Mouse (Mus musculus) T-helper 2 cell (primary cell): ENCODE measurements around the gene Crabp2.

Experiments used
- in situ Hi-C: fragments of 300-600 bp; cut with MboI, MseI; formaldehyde crosslinking; loops from one replicate; pipeline ENCODE4 v1.15.1; 2025; ENCODE audit warnings: high pct_unique_total_duplicates

Gene Crabp2

DNA sequence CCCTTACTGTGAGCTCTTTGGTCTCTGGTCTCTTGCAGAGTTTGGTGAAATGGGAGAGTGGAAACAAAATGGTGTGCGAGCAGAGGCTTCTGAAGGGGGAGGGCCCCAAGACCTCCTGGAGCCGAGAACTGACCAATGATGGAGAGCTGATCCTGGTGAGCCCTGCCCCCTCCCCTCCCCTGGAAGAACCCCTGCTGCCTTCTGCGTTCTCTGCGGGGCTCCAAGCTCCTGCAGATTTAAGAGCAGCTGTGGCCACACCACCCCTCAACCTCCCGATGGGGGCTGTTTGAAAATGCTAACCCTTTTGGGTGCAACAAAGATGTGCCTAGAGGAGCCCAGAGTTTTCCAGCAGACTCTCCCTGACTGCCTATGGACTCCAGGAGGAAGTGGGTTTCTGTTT lies 4.0 kb downstream of the Crabp2 start:
- in situ Hi-C loops: no loop called here

DNA sequence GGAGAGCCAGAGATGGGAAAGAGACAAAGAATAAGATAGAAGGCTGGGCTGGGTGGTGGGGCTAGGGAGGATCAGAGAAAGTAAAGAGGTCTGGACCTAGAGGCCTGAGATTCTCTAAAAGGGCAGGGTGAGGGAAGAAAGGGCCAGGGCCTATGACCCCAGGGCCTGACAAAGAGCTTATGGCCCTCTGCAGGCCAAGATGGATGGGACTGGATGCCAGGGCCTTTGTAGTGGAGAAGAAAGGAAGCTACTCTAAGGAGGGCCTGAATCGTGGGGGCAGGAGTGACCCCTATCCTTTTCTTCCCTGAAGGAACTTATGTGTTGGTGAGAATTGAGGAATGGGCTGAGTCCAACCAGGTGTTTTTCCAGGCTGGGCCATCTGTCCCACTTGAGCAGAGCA lies 9.6 kb downstream of the Crabp2 start:
- in situ Hi-C loops: no loop called here

DNA sequence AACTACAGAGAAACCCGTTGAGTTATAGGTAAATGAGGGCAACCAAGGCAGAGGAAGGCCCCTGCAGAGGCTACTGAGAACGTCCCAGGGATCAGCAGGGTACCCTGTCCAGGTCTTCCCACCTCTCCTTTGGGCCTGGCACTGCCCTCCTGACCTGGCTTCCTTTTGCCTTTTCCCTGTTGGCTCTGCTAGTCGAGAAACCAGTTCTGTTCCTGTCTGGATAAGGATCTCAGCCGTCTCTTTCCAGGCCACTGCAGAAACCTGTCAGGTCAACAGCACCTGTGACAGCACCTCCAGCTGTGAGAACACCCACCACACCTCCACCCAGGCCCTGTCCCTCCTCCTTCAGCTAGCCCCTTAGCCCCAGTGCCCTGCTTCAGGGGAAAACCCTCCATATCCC lies 10.0 kb downstream of the Crabp2 start:
- in situ Hi-C loops: no loop called here

DNA sequence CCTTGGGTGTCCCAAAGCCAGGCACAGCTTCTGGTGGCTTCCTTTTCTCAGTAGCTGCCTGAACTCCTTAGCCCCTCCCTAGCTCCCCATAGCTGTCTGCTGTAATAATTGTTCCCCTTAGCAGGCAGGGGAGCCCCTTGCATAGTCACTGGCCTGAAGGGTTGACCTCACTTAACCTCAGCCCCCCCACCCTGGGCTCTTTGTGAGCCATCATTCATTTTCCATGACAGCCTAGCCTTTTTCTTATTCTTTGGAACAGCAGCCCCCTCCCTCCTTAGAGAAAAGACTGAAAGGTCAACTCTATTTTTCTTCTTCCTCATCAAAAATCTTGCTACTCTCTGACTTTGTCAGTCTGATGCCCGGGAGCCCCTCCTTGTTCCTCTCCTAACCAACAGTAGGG lies 10.5 kb downstream of the Crabp2 start:
- in situ Hi-C loops: no loop called here

DNA sequence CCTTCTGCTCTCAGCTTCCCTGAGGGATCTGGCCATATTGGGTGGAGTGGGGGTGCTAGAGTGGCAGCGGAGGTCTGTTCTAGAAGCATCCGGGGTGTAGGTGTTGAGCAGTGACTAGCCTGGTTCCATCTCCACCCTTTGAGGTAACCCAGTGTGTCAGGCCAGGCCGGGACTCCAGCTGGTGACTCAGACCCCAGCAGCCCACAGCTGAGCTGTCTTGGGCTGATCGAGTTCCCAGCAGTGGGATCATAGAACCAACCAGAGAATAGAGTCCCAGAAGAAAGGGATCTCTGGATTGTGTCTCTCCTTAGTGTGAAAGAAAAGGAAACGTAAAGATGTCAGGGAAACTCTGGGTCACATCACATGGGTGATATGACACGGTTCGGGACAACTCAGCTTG lies 10.9 kb downstream of the Crabp2 start:
- in situ Hi-C loops: no loop called here

DNA sequence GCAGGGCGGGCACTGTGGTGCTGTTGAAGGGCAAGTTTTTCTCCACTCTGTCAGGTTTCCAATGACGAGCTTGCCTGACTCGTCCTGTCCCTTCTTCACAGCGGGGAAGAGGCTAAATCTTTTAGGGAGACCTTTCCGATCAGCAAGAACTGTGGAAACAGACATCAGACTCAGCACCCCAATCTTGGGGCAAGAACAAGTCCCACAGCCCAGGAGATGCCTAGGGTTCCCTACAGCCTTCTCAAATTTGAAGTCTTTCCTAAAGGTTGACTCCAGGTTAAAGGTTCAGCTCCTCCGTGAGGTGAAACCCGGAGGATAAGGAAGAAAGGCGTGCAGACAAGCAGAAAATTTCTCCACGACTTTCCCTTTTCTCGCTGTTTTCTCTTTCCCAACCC lies 11.7 kb downstream of the Crabp2 start:
- in situ Hi-C loops: no loop called here

DNA sequence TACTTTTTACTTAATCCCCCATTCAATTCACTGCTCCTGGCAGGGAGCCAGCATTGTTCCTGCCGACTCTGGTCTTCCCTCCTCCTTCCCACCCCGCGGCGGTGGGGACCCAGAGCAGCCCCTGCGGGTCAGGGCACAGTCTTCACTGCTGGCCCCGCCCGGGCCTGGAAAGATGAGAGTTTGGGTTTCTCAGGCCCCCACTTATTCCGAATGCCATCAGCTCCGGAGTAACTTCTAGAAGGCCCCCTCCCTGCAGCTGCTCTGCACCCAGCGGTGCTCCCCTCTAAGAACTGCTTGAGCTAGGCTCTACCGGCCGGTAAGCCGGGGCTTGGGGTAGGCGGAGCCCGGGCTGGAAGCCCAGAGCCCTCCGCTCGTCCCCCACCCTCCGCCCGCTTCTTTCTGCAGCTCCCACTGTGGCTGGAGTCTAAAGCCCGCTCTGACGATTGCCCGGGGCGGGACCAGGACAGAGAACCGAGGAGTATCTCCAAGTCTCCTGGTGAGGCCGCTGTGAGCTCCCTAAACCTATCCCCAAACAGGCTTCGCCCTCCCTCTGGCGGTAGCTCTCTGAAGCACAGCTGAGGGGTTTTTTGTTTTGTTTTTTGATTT lies 12.2 kb downstream of the Crabp2 start:
- in situ Hi-C loops: no loop called here

DNA sequence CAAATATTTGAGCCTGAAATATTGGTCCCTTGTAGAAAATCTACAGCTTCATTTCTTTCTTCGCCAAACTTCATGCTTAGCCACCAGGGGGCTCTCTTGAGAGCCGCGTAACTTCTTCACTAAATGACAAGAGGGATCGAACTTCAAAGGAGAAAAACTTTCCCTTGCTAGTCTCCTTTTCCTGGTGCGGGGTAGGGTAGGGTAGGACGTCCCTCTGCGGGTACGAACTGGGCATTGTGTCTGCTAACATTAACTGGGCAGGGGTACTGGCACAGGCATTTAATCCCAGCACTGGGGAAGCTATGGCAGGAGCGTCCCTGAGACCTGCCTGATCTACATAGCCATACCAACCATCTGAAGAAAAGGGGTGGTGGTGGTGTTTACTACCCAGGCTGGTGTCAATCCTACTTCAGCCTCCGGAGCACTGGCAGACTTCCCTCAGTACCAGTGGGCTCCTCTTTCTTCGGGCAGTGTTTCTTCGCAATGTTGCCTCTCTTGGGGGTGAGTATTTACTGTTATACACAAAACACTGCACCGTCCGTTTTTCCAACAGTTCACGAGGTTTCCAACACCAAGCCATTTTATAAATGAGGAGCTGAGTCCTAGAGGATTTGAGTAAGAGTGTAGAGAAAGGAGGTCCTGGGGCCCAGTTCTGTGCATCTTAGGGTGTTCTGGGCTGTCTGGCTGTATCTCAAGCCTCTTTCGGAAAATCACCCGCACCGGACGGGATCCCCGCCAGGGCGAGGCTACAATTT lies 21.9 kb downstream of the Crabp2 start:
- in situ Hi-C loops: no loop called here

DNA sequence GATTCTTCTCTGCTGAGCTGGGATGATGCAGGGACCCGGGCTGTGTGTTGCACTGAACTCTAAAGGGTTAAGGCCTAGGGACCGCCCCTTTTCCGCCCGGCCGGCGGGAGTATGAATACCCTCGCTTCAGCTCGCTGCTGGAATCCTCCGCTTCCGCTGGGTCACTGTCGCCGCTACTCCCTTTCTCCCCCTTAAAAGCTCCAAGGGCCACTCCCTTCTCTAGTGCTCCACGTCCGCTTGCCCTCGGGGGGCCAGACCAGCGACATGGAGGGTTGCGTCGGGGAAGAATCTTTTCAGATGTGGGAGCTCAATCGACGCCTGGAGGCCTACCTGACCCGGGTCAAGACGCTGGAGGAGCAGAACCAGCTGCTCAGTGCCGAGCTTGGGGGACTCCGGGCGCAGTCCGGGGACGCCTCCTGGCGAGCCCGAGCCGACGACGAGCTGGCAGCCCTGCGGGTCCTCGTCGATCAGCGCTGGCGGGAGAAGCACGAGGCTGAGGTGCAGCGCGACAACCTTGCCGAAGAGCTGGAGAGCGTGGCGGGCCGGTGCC lies 22.5 kb downstream of the Crabp2 start, which contains the start of gene Nes:
Gene Nes, plus strand, starts transcription at position 140 of the 550 bp plus-strand sequence.
- in situ Hi-C loops: no loop called here

DNA sequence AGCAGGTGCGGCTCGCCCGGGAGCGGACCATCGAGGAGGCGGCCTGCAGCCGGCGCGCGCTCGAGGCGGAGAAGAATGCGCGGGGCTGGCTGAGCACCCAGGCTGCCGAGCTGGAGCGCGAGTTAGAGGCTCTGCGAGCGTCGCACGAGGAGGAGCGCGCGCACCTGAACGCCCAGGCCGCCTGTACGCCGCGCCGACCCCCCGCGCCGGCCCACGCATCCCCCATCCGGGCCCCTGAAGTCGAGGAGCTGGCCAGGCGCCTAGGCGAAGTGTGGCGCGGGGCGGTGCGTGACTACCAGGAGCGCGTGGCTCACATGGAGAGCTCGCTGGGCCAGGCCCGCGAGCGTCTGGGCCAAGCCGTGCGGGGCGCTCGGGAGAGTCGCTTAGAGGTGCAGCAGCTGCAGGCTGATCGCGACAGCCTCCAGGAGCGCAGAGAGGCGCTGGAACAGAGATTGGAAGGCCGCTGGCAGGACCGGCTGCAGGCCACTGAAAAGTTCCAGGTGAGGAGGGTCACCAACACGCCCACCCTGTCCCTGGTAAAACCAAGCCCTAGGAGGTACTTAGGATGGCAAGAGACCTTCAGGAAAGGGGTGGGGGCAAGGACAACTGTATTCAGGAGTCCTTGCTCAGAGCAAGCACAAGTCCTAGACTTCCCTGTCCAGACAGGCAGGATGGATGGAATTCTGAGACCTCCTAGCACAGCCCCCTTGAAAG lies 23.2 kb downstream of the Crabp2 start:
- in situ Hi-C loops: no loop called here

DNA sequence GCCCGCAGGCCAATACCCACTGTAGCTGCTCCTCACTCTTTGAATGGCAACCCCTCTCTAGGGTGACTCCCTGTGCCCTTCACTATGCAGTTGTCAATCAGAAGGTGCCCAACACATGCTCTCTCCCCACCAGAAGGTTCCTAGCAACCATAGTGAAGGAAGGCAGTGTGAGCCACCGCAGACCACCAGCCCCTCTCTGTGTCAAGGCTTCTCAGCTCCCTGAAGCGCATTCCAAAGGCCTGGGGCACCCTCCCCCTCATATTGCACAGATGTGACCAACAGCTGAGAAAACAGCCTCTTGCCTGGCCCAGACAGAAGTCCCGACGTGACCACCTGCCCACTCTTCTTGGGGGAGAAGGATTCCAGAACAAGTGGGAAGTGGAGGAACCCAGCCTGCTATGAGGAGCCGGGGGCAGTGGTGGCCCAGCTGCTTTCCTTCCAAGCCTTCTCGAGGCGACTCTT lies 23.8 kb downstream of the Crabp2 start:
- in situ Hi-C loops: no loop called here

DNA sequence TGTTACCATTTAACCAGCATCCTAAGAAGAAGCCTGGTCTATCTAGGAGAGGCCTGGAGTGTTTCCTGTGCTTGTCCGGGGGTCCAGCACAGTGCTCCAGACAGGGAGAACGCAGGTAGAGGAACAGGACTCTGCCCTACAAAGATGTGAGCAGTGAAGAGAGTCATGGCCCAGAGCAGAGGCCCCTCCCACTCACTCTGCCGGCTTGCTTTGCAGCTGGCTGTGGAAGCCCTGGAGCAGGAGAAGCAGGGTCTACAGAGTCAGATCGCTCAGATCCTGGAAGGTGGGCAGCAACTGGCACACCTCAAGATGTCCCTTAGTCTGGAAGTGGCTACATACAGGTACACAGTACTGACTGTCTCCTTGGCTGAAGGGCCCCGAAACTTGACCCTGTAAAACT lies 24.3 kb downstream of the Crabp2 start:
- in situ Hi-C loops: no loop called here

DNA sequence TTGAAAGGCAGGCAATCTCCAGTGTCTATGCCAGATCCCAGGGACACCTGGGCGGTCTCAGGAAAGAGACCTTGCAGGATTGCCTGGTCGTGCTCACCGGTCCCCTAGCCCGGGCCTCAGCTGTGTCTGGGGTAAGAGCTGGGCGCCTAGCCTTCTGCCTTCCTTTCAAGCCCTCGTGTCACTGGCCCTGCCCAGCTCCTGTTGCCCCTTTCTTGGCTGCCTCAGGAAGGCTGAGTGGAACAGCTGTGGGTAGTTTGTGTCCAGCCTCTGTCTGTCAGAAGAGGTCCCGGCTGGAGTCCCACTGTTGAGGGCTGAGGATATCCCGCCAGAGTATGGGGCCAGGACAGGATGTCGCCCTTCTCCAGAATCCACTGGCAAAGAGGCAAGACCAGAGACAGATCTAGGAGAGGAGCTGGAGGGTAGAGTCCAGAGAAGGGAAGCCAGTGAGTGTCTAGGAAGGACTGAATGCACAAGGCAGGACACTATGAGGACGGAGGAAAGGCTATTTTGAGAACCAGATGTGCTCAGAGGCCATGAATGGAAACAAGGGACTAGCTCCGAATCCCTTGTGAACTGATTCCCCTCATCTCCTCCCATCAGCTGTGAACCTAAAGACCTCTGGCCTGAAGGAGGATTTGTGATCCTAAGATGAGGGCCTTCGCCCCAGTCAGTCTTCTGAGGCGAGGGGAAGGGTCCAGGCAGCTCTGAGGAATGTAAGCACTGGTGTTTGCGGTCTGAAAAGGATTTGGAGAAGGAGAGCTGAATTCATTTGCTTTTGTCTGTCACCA lies 25.3 kb downstream of the Crabp2 start:
- in situ Hi-C loops: no loop called here

DNA sequence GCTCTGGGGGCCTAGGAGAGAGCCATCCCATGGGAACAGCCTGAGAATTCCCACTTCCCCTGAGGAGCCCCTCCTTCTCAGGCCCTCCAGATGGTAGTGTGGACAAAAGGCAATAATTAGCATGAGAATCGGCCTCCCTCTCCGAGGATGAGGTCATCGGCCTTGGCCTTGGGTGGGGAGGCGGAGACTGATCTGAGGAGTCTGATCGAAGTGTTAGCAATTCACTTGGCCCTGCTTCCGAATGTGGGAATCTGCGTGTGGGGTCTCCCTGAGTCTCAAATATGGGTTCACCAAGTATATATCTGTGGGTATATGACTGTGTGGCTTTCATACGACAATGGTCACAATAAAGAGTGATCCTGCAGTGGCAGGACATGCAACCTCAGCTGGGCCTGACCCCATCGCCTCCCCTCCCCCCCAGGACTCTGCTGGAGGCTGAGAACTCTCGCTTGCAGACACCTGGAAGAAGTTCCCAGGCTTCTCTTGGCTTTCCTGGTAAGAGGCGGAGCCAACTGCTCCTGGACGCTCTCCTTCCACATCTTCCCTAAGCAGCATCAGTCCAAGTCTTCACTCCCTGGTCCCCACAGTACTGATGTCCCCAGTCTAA lies 26.0 kb downstream of the Crabp2 start:
- in situ Hi-C loops: no loop called here

DNA sequence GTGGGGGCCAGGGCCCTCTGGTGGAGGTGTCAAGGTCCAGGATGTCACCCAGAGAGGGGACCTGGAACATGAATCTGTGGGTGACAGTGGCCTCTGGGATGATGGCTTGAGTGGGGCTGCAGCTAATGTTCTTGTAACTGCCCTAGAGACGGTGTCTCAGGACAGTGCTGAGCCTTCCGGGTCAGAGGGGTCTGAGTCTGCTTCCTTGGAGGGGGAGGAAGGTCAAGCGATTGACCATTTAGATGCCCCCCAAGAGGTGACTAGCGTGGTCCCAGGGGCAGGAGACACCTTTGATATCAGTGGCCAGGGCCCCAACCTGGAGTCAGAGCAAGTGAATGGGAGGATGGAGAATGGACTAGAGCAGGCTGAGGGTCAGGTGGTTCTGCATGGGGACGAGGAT lies 31.0 kb downstream of the Crabp2 start:
- in situ Hi-C loops: no loop called here

DNA sequence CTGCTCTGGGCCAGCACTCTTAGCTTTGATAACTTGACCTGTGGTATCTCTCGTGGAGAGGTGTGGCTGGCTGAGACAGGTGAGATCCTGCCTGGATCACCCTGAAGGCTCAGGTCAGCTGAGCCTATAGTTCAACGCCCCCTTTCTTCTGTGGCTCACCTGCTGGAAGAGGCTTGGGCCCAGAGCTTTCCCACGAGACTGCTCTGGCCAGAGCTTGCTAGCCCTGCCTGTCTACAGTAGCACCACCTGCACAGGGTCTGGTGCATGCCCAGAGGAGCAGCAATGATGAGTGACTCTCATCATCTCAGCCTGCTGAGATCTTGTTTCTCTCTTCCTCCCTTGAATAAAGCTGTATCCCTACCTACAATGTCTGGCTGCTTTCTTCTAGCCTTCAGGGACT lies 31.6 kb downstream of the Crabp2 start:
- in situ Hi-C loops: loop anchor here (5.0 kb wide), 1 partner anchor 38 kb away; no protein-coding TSS in a partner anchor

DNA sequence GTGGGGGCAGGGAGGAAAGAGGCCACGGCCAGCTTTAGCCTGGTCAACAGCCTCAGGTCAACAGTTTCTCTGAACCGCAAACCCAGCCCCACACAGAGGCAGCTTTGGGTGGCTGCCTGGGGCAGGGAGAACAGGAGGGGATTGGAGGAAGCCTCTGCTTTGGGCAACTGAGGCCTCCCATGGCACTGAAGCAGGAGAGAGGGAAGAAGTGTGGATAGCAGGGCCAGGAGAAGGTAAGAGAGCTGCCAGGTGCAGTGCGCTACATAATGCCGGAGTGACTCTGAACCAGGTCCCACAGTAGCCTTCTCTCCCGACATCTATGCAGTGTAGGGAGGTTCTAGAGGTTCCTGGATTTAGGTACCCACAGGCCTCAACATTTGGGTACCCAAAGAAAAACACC lies 32.3 kb downstream of the Crabp2 start:
- in situ Hi-C loops: loop anchor here (5.0 kb wide), 1 partner anchor 38 kb away; no protein-coding TSS in a partner anchor

DNA sequence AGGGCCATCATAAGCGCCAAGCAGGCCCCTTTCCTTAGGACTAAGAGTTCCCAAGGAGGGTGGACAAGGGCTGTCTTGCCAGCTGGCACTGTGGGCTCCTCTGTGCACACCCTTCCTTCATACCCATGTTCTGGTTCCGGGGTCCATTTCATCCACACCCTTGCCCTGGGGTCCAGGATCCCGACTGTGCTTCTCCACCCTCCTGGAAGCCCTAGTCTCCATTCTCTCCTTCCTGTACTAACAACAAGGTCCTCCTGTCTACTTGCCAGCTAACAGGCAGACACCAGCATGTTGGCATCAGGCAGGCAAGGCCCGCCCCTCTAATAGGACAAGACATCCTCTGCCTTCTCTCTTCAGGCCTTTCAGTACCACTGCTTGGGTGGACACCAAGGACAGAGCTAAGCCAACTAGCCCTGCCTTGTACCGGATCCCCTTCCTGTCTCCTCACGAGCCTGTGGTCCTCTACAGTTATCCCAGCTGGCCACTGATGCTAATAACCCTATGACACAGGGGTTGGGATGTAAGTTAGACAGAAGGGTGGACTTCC lies 32.8 kb downstream of the Crabp2 start:
- in situ Hi-C loops: loop anchor here (5.0 kb wide), 1 partner anchor 39 kb away; no protein-coding TSS in a partner anchor

DNA sequence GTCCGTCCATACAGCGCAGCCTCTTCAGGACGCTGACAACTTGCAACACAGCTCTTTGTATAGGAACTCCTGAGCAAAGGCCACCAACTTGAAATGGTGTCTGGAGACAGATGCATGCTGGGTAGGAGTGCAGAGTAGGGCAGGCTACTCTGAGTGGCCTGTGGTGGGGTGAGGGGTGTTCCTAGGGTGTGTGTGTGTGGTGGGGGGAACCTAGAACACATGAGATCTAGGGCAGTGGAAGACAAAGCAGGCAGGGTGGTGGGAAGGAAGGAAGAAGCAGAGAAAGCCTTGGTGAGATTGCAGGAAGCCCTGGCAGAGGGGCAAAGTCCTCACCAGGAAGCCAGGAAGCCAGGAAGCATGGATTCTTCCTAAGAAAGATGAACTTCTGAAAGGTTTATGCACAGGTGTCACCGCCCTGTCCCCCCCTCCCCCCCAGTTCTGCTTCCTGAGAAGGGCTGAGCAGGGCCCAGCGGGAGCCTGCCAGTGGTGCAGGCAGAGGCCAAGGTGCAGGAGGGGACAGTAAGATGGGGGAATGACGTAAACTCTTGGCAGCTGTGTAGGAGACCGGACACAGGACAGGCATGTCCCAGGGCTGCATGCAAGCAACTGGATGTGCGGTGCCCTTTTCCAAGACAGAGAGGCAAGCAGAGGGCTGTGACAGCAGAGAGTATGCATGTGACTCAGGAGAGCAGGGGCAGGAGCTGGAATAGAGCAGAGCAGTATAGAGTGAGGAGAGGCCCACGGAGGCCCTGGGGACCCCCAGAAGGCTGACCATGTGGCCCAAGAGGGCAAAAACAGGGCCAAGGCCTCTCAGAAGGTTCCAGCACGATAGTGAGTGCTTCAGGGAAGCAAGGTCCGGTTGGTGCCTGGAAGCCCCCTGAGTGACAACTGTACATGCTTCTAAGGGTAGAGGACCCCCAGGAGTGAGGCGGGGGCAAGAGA lies 33.7 kb downstream of the Crabp2 start:
- in situ Hi-C loops: loop anchor here (5.0 kb wide), 1 partner anchor 40 kb away; no protein-coding TSS in a partner anchor
